Mouse (Mus musculus): Measurements from ENCODE around the gene Tbc1d4.

DNA sequence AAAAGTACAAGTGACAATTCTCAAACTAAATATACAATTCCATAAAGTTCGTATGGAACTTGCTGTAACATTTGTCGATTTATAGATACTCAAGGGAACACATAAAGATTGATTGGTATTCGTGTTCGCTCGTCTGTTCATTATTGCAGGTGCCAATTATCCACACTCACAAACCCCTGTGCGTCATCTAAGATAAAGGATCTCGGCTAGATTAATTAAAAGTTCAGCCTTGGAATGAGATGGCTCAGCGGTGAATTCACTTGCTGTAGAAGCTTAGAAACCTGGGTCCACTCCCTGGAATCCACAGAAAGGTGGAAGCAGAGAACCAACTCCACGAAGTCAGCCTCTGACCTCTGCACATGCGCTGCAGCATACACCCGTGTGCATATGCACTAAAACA lies 107.5 kb downstream of the Tbc1d4 start:
- TF ChIP-seq RAD21 (IDR thresholded peaks at IDR 0.05; ENCODE audit: low read depth, low read length) (no peak), POLR2A (IDR thresholded peaks at IDR 0.05; ENCODE audit: control insufficient read depth in 1 of 2, insufficient read depth in 1 of 2, low read depth in 1 of 2, low read length in 2 of 2, poor library complexity in 1 of 2) (no peak), CTCF (IDR thresholded peaks at IDR 0.05 in 2 of 3, conservative IDR thresholded peaks at IDR 0.05 in 1 of 3; ENCODE audit: control insufficient read depth in 1 of 3, insufficient read depth in 1 of 3, low read depth in 2 of 3, low read length in 3 of 3, poor library complexity in 1 of 3, severe bottlenecking in 1 of 3) (no peak), TBP (IDR thresholded peaks at IDR 0.05; ENCODE audit: low read depth, low read length) (no peak), NELFE (IDR thresholded peaks at IDR 0.05; ENCODE audit: low read depth, low read length) (no peak), GATA1 (IDR thresholded peaks at IDR 0.05; ENCODE audit: low read depth, low read length) (no peak), USF2 (IDR thresholded peaks at IDR 0.05; ENCODE audit: borderline replicate concordance in 1 of 2, insufficient read depth in 1 of 2, low read depth in 1 of 2, low read length in 2 of 2) (no peak), TAL1 (IDR thresholded peaks at IDR 0.05; ENCODE audit: low read length) (no peak), MAX (IDR thresholded peaks at IDR 0.05; ENCODE audit: low read length) (no peak), USF1 (IDR thresholded peaks at IDR 0.05; ENCODE audit: low read depth, low read length) (no peak), ZKSCAN1 (IDR thresholded peaks at IDR 0.05; ENCODE audit: low read depth, low read length) (no peak), UBTF (IDR thresholded peaks at IDR 0.05; ENCODE audit: borderline replicate concordance, insufficient read depth, low read depth, low read length) (no peak), E2F4 (IDR thresholded peaks at IDR 0.05; ENCODE audit: borderline replicate concordance, low read depth, low read length) (no peak)

All from MEL (cell line).